In genomic region chr9:87882587-87882986, GRCm38 (mm10) we compare ENCODE assay signal across 14 mouse cellular contexts.
"Had no signal": no experiment of that assay in that cellular context is flagged by ENCODE, and none has a peak within 500 bp of the region (broad histone marks: within the 10 kb centered on the region; RNA-seq: fewer than 3 reads in every experiment).

No protein-coding gene starts in this region.

- H3K4me3 ChIP-seq: midbrain, embryonic 12.5 days; myocyte had no signal

- H3K27me3 ChIP-seq: midbrain, embryonic 12.5 days had no signal

- H3K4me1 ChIP-seq: midbrain, embryonic 12.5 days had no signal

- H3K9me3 ChIP-seq: midbrain, embryonic 12.5 days had no signal

- H3K4me2 ChIP-seq: lung, embryonic 14.5 days; midbrain, embryonic 12.5 days had no signal

- H3K27ac ChIP-seq: midbrain, embryonic 12.5 days had no signal

- ATAC-seq: midbrain, embryonic 16.5 days had no signal

- H3K36me3 ChIP-seq: midbrain, embryonic 12.5 days had no signal

- DNase-seq: lung, adult 18-20 months; lung, embryonic 14.5 days; lung, postnatal 10 days; lung, postnatal 4 days; right cerebral cortex, adult 18-20 months; right cerebral cortex, postnatal 25 days; right cerebral cortex, postnatal 4 days; spleen, adult 18-20 months; thymus, adult 18-20 months; thymus, postnatal 14 days; thymus, postnatal 36 days had no signal

- H3K9ac ChIP-seq: lung, embryonic 14.5 days; midbrain, embryonic 12.5 days had no signal
